Mouse (Mus musculus) embryonic facial prominence, embryonic 13.5 days (tissue): ENCODE measurements at regions not wholly inside any gene's neighbourhood (a gene's known extent, or its start where the extent isn't known, plus 50 kb on each side); places are given as distances from the start of the nearest gene placed in this dataset.

ENCODE experiments used
- ATAC-seq: fragments of 200-750 bp; cut with Nextera tagmentation; 2 replicates; pipeline ENCODE4 v1.8.0; 2017; ENCODE audit warnings: low read depth; ENCODE audit not compliant: insufficient number of reproducible peaks, insufficient read depth, low FRiP score, low TSS enrichment
- H3K27ac ChIP-seq: fragments of 300-500 bp; sonication (generic); 2 replicates; pipeline ENCODE4 v1.5.1; 2015; ENCODE audit warnings: moderate library complexity, mild to moderate bottlenecking, inconsistent platforms
- H3K27me3 ChIP-seq: fragments of 300-500 bp; sonication (generic); 2 replicates; pipeline ENCODE4 v1.6.1; 2015; ENCODE audit warnings: mild to moderate bottlenecking, inconsistent platforms
- H3K36me3 ChIP-seq: fragments of 300-500 bp; sonication (generic); 2 replicates; pipeline ENCODE4 v1.6.1; 2015; ENCODE audit warnings: mild to moderate bottlenecking, inconsistent platforms
- H3K4me1 ChIP-seq: fragments of 300-500 bp; sonication (generic); 2 replicates; pipeline ENCODE4 v1.6.1; 2015; ENCODE audit warnings: inconsistent platforms
- H3K4me2 ChIP-seq: fragments of 300-500 bp; sonication (generic); 2 replicates; pipeline ENCODE4 v1.6.1; 2015; ENCODE audit warnings: moderate library complexity, mild to moderate bottlenecking, inconsistent platforms
- H3K4me3 ChIP-seq: fragments of 300-500 bp; sonication (generic); 2 replicates; pipeline ENCODE4 v1.5.1; 2015; ENCODE audit warnings: mild to moderate bottlenecking, inconsistent platforms
- H3K9ac ChIP-seq: fragments of 300-500 bp; sonication (generic); 2 replicates; pipeline ENCODE4 v1.6.1; 2015; ENCODE audit warnings: mild to moderate bottlenecking, inconsistent platforms
- H3K9me3 ChIP-seq: fragments of 300-500 bp; sonication (generic); 2 replicates; pipeline ENCODE4 v1.6.1; 2016; ENCODE audit warnings: inconsistent platforms
- WGBS: fragments of 180-500 bp; shearing (Covaris S2); methylation state at CpG from one replicate; pipeline ENCODE4 v1.1.7; 2015; ENCODE audit warnings: mixed read lengths; 5-methylcytosine and 5-hydroxymethylcytosine counted together

GRCm38 (mm10) chr9:88030509-88031148 lies 296.4 kb upstream of the Nt5e start:
- WGBS, result 69% methylated on average over 6 of the region's 6 CpGs
- no peaks in the 10 kb centered on the region for H3K4me1 ChIP-seq

GRCm38 (mm10) chr9:88037560-88037959 lies 289.4 kb upstream of the Nt5e start:
- H3K4me3 ChIP-seq, result no peak overlapping the region
- no peaks in the 10 kb centered on the region for H3K9me3 ChIP-seq
- H3K4me1 ChIP-seq, result no peaks in the 10 kb centered on the region
- no peaks in the 10 kb centered on the region for H3K36me3 ChIP-seq
- no peak overlapping the region for H3K4me2 ChIP-seq
- H3K27ac ChIP-seq, result no peak overlapping the region
- 73% methylated on average over 7 of the region's 7 CpGs for WGBS
- no peak for ATAC-seq
- no peaks in the 10 kb centered on the region for H3K27me3 ChIP-seq
- no peak overlapping the region for H3K9ac ChIP-seq

More at GRCm38 (mm10) chr9:88030509-88031148, 296.4 kb upstream of the Nt5e start:
- Histone ChIP-seq H3K4me3 (no peak overlapping the region), H3K27ac (no peak overlapping the region), H3K9ac (no peak overlapping the region), H3K9me3 (no peaks in the 10 kb centered on the region), H3K27me3 (no peaks in the 10 kb centered on the region), H3K4me2 (no peak overlapping the region), H3K36me3 (no peaks in the 10 kb centered on the region)
- no peak for ATAC-seq

GRCm38 (mm10) chr9:88049270-88049669 lies 277.7 kb upstream of the Nt5e start:
- 14% methylated on average over 13 of the region's 13 CpGs for WGBS
- peak overlapping the region; percentile 10; the same call in 1 of the 2 replicates for H3K4me3 ChIP-seq
- H3K27ac ChIP-seq, result no peak overlapping the region
- H3K4me2 ChIP-seq, result peak overlapping the region; percentile 43
- H3K27me3 ChIP-seq, result no peaks in the 10 kb centered on the region
- ATAC-seq, result no peak
- H3K9ac ChIP-seq, result no peak overlapping the region
- no peaks in the 10 kb centered on the region for H3K36me3 ChIP-seq
- H3K9me3 ChIP-seq, result no peaks in the 10 kb centered on the region
- peaks cover 8% of the 10 kb centered on the region for H3K4me1 ChIP-seq

- Histone ChIP-seq H3K27me3 (no peaks in the 10 kb centered on the region), H3K9ac (no peak overlapping the region), H3K4me1 (peaks cover 8% of the 10 kb centered on the region), H3K36me3 (no peaks in the 10 kb centered on the region), H3K27ac (no peak overlapping the region), H3K4me3 (no peak overlapping the region), H3K4me2 (no peak overlapping the region), H3K9me3 (no peaks in the 10 kb centered on the region)
- WGBS, result 66% methylated on average over 4 of the region's 4 CpGs
- no peak for ATAC-seq
These were observed 277.2 kb upstream of the Nt5e start for GRCm38 (mm10) chr9:88049792-88050191.

- no peaks in the 10 kb centered on the region for H3K27me3 ChIP-seq
- no peak overlapping the region for H3K4me3 ChIP-seq
- 51% methylated on average over 4 of the region's 4 CpGs for WGBS
- H3K4me2 ChIP-seq, result no peak overlapping the region
- ATAC-seq, result no peak
- no peaks in the 10 kb centered on the region for H3K36me3 ChIP-seq
- 0 out of 2 replicates have a peak, but pooled peaks cover 4% of the 10 kb centered on the region for H3K9me3 ChIP-seq
- H3K9ac ChIP-seq, result no peak overlapping the region
- H3K27ac ChIP-seq, result 0 out of 2 replicates have a peak overlapping the region, but pooled peaks have one; percentile 22
- H3K4me1 ChIP-seq, result no peaks in the 10 kb centered on the region
These were observed 268.4 kb upstream of the Nt5e start for GRCm38 (mm10) chr9:88058551-88058950.

- Histone ChIP-seq H3K4me2 (no peak overlapping the region), H3K4me1 (no peaks in the 10 kb centered on the region), H3K9ac (no peak overlapping the region), H3K27ac (0 out of 2 replicates have a peak overlapping the region, but pooled peaks have one; percentile 22), H3K4me3 (no peak overlapping the region), H3K9me3 (0 out of 2 replicates have a peak, but pooled peaks cover 4% of the 10 kb centered on the region), H3K27me3 (no peaks in the 10 kb centered on the region), H3K36me3 (no peaks in the 10 kb centered on the region)
- 85% methylated on average over 3 of the region's 3 CpGs for WGBS
- no peak for ATAC-seq
These were observed 268.0 kb upstream of the Nt5e start for GRCm38 (mm10) chr9:88059005-88059404.

- Histone ChIP-seq H3K9ac (no peak overlapping the region), H3K27me3 (no peaks in the 10 kb centered on the region), H3K27ac (no peak overlapping the region), H3K9me3 (0 out of 2 replicates have a peak, but pooled peaks cover 4% of the 10 kb centered on the region), H3K4me2 (no peak overlapping the region), H3K36me3 (no peaks in the 10 kb centered on the region), H3K4me3 (no peak overlapping the region), H3K4me1 (peaks cover 2% of the 10 kb centered on the region)
- ATAC-seq, result no peak
- 53% methylated on average over 3 of the region's 3 CpGs for WGBS
These were observed 262.9 kb upstream of the Nt5e start for GRCm38 (mm10) chr9:88063973-88064676.

GRCm38 (mm10) chr9:88065057-88065456 lies 261.9 kb upstream of the Nt5e start:
- no peak for ATAC-seq
- WGBS, result 40% methylated on average over 4 of the region's 4 CpGs
- Histone ChIP-seq H3K4me3 (no peak overlapping the region), H3K9ac (no peak overlapping the region), H3K4me2 (no peak overlapping the region), H3K36me3 (no peaks in the 10 kb centered on the region), H3K27me3 (no peaks in the 10 kb centered on the region), H3K27ac (no peak overlapping the region), H3K4me1 (peaks cover 6% of the 10 kb centered on the region), H3K9me3 (0 out of 2 replicates have a peak, but pooled peaks cover 4% of the 10 kb centered on the region)

- H3K27me3 ChIP-seq, result no peaks in the 10 kb centered on the region
- no peak overlapping the region for H3K4me3 ChIP-seq
- H3K4me1 ChIP-seq, result peaks cover 6% of the 10 kb centered on the region
- H3K27ac ChIP-seq, result no peak overlapping the region
- 83% methylated on average over 7 of the region's 7 CpGs for WGBS
- H3K9ac ChIP-seq, result no peak overlapping the region
- no peak overlapping the region for H3K4me2 ChIP-seq
- 0 out of 2 replicates have a peak, but pooled peaks cover 4% of the 10 kb centered on the region for H3K9me3 ChIP-seq
- no peaks in the 10 kb centered on the region for H3K36me3 ChIP-seq
- no peak for ATAC-seq
These were observed 261.2 kb upstream of the Nt5e start for GRCm38 (mm10) chr9:88065777-88066176.

- no peaks in the 10 kb centered on the region for H3K27me3 ChIP-seq
These were observed 258.7 kb upstream of the Nt5e start for GRCm38 (mm10) chr9:88068322-88068721.

GRCm38 (mm10) chr9:88068881-88069304 lies 258.1 kb upstream of the Nt5e start:
- H3K4me1 ChIP-seq, result peaks cover 13% of the 10 kb centered on the region

More at GRCm38 (mm10) chr9:88068322-88068721, 258.7 kb upstream of the Nt5e start:
- no peak for ATAC-seq
- no peak overlapping the region for H3K27ac ChIP-seq
- no peak overlapping the region for H3K9ac ChIP-seq
- no peak overlapping the region for H3K4me2 ChIP-seq
- H3K4me3 ChIP-seq, result no peak overlapping the region
- no peaks in the 10 kb centered on the region for H3K36me3 ChIP-seq
- peaks cover 9% of the 10 kb centered on the region for H3K4me1 ChIP-seq
- no peaks in the 10 kb centered on the region for H3K9me3 ChIP-seq
- 89% methylated on average over 8 of the region's 8 CpGs for WGBS

GRCm38 (mm10) chr9:88069834-88070233 lies 257.2 kb upstream of the Nt5e start:
- Histone ChIP-seq H3K9me3 (no peaks in the 10 kb centered on the region), H3K4me2 (no peak overlapping the region), H3K27me3 (no peaks in the 10 kb centered on the region), H3K4me3 (no peak overlapping the region), H3K36me3 (no peaks in the 10 kb centered on the region), H3K4me1 (peaks cover 13% of the 10 kb centered on the region), H3K27ac (no peak overlapping the region), H3K9ac (no peak overlapping the region)
- 76% methylated on average over 13 of the region's 13 CpGs for WGBS
- no peak for ATAC-seq

More at GRCm38 (mm10) chr9:88068881-88069304, 258.1 kb upstream of the Nt5e start:
- Histone ChIP-seq H3K27ac (no peak overlapping the region), H3K9me3 (no peaks in the 10 kb centered on the region), H3K36me3 (no peaks in the 10 kb centered on the region), H3K27me3 (no peaks in the 10 kb centered on the region), H3K4me3 (no peak overlapping the region), H3K9ac (no peak overlapping the region), H3K4me2 (no peak overlapping the region)
- no peak for ATAC-seq
- WGBS, result 76% methylated on average over 15 of the region's 15 CpGs
